ENCODE assay signal across 26 mouse cellular contexts in the genomic region with DNA sequence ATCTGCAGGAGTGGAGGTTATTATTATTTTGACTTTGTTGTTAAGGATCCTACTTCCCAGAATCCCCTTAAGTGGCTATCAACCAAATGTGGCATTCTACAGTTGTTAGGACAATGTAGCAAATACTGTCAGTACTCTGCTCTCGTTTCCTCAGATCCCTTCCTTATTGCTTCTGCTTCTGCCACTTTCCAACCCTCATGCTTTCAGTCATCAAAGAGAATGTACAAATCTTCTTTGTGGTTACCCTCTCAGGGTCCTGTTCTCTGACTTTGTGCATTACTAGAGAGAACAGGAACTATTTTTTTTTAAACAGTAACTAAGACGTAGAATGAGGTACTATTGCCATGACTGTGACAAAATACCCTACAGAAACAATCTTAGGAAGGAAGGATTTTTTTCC.
"Had no signal": no experiment of that assay in that cellular context is flagged by ENCODE, and none has a peak within 500 bp of the region (broad histone marks: within the 10 kb centered on the region; RNA-seq: fewer than 3 reads in every experiment).

No protein-coding gene starts in this region.

- H3K27ac ChIP-seq: gastrocnemius, adult 2 months; heart, embryonic 10.5 days; hindbrain, embryonic 10.5 days; hindbrain, embryonic 12.5 days; hindbrain, embryonic 14.5 days; intestine, embryonic 15.5 days; layer of hippocampus, adult 2 months; left cerebral cortex, adult 2 months; limb, embryonic 10.5 days; limb, embryonic 12.5 days had no signal

- H3K9me3 ChIP-seq: heart, embryonic 10.5 days; heart, embryonic 12.5 days; hindbrain, embryonic 10.5 days; hindbrain, embryonic 12.5 days; intestine, embryonic 15.5 days; limb, embryonic 10.5 days; limb, embryonic 12.5 days had no signal

- H3K36me3 ChIP-seq: heart, embryonic 10.5 days; heart, embryonic 12.5 days; hindbrain, embryonic 10.5 days; hindbrain, embryonic 12.5 days; intestine, embryonic 15.5 days; limb, embryonic 10.5 days; limb, embryonic 12.5 days had no signal

- H3K4me2 ChIP-seq: heart, embryonic 12.5 days; hindbrain, embryonic 12.5 days; hindbrain, embryonic 14.5 days; intestine, embryonic 15.5 days; limb, embryonic 12.5 days; liver, embryonic 11.5 days had no signal

- DNase-seq: gastrocnemius, adult 2 months; gastrocnemius, postnatal 10 days; gastrocnemius, postnatal 25 days; heart, adult 18-20 months; heart, postnatal 10 days; heart, postnatal 4 days; kidney, adult 18-20 months; kidney, adult 8-10 months; kidney, postnatal 10 days; kidney, postnatal 25 days; kidney, postnatal 4 days; liver had no signal

- H3K27me3 ChIP-seq: heart, embryonic 12.5 days; intestine, embryonic 15.5 days had no signal

- H3K9ac ChIP-seq: heart, embryonic 12.5 days; hindbrain, embryonic 12.5 days; hindbrain, embryonic 14.5 days; intestine, embryonic 15.5 days; limb, embryonic 12.5 days had no signal

- H3K4me1 ChIP-seq: heart, embryonic 10.5 days; heart, embryonic 12.5 days; hindbrain, embryonic 10.5 days; hindbrain, embryonic 12.5 days; intestine, embryonic 15.5 days; limb, embryonic 10.5 days; limb, embryonic 12.5 days had no signal

- H3K4me3 ChIP-seq: gastrocnemius, adult 2 months; heart, embryonic 10.5 days; heart, embryonic 12.5 days; hindbrain, embryonic 10.5 days; hindbrain, embryonic 12.5 days; intestine, embryonic 15.5 days; layer of hippocampus, adult 2 months; left cerebral cortex, adult 2 months; limb, embryonic 10.5 days; limb, embryonic 12.5 days had no signal

- ATAC-seq: hindbrain, embryonic 16.5 days; inflammation-experienced regulatory T-cells, adult 6 months; intestine, embryonic 15.5 days; intestine, postnatal 0 days had no signal
